Mouse (Mus musculus): ENCODE data around the gene Cacnb3.

DNA sequence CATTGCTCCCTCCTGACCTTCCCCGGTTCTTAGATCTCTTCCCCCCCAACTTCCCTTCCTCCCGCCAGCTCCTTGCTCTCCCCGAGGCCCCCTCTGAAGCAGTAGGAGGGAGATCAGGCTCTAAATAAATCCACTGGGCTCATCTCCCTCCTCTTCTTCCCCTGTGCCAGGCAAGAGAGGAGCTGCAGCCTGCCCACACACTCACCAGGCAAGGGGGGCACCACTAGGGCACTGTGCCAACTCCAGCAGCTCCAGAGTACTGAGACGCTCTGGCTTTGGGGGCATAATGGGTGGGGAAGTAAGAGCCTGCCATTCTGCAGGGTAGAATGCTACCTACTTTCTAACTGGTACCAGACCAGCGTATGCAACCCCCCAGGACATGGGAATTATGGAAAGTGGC, 5.9 kb downstream of the Cacnb3 start:
- TF ChIP-seq EP300 (IDR thresholded peaks at IDR 0.05; ENCODE audit: low read depth) (no peak), CTCF (IDR thresholded peaks at IDR 0.05; ENCODE audit: low read depth) (no peak)
